Mouse (Mus musculus): ENCODE measurements around the gene Gm11146. TPM values are rescaled to one million over a fixed set of nuclear protein-coding genes. Genes with fewer than 3 reads are reported as not detected.

The Gm11146 gene
- not detected for polyA plus RNA-seq (2017; shearing (Covaris generic))

GRCm38 (mm10) chr16:77601994-77602393 is at the start of gene Gm11146:
Gene Gm11146, minus strand, starts transcription at chr16:77602094.

